Mouse (Mus musculus) kidney, adult 2 months (tissue): Measurements from ENCODE around the gene Meltf. TPM values are rescaled to one million over a fixed set of nuclear protein-coding genes. Genes with fewer than 3 reads are reported as not detected.
A peak's percentile ranks its signal among the peaks of the same experiment; 100 is the strongest.

Source experiments
- DNase-seq: peaks from one replicate; pipeline ENCODE4 v3.0.0; 2021
- H3K27ac ChIP-seq: fragments of 200-500 bp; 2 replicates; pipeline ENCODE4 v1.5.1; 2012; ENCODE audit warnings: low read depth, low read length, control low read depth, inconsistent platforms; ENCODE audit not compliant: insufficient read depth
- H3K27me3 ChIP-seq: fragments of 200-500 bp; replicated peaks from 2 replicates; pipeline ENCODE4 v1.6.1; 2012; ENCODE audit warnings: mild to moderate bottlenecking, moderate library complexity, low read length, inconsistent platforms; ENCODE audit not compliant: control insufficient read depth, insufficient read depth
- H3K36me3 ChIP-seq: fragments of 200-500 bp; 2 replicates; pipeline ENCODE4 v1.6.1; 2012; ENCODE audit warnings: mild to moderate bottlenecking, moderate library complexity, low read length, inconsistent platforms; ENCODE audit not compliant: control insufficient read depth, insufficient read depth
- H3K4me1 ChIP-seq: fragments of 200-500 bp; 2 replicates; pipeline ENCODE4 v1.6.1; 2011; ENCODE audit warnings: low read length; ENCODE audit not compliant: control insufficient read depth, insufficient read depth
- H3K4me3 ChIP-seq: fragments of 200-500 bp; 2 replicates; pipeline ENCODE4 v1.5.1; 2011; ENCODE audit warnings: mild to moderate bottlenecking, low read depth, low read length, control low read depth; ENCODE audit not compliant: insufficient read depth
- CTCF ChIP-seq: fragments of 200-500 bp; conservative IDR thresholded peaks from 2 replicates; pipeline ENCODE4 v1.5.1; 2011; ENCODE audit warnings: low read depth, mild to moderate bottlenecking, control low read depth, low read length, moderate library complexity, mixed read lengths; ENCODE audit not compliant: insufficient read depth, insufficient read length
- POLR2A ChIP-seq: fragments of 200-500 bp; IDR thresholded peaks from one replicate; pipeline ENCODE4 v1.6.1; 2011; ENCODE audit warnings: low read depth, low read length, control low read depth
- WGBS: fragments of 180-500 bp; shearing (Covaris S2); methylation state at CpG from one replicate; pipeline ENCODE4 v1.1.7; 2018; 5-methylcytosine and 5-hydroxymethylcytosine counted together
- polyA plus RNA-seq: library from polyadenylated mRNA; depleted of rRNA; stranded (reverse); fragments of >200 nt; gene quantifications from 2 replicates; pipeline ENCODE4 v1.2.3, GENCODE M21; 2012

Meltf gene
- polyA plus RNA-seq, 1 experiment = 0.11 TPM

DNA sequence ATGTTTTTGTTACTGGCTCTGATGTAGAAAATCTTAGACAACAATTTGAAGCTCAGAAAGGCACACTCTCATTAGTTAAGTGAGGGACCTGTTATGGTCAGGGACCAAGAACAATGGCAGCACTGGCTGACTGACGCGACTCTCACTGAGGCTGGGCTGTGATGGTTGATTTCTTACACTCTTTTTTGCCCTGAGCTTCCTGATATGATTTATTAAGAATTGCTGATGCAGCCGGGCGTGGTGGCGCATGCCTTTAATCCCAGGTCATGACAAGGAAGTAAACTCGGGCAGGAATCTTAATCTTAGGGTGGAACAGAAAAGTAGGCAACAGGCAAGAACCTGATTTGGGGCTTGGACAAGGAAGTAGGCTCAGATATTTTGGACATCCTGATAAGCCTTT lies 47.5 kb downstream of the Meltf start:
- TF ChIP-seq POLR2A = no peak
- TF ChIP-seq CTCF = no peak
- no peak for DNase-seq
- Histone ChIP-seq H3K36me3 (no peaks in the 10 kb centered on the region), H3K27ac (peak overlapping the region; percentile 30; the same call in 1 of the 2 replicates), H3K4me3 (no peak overlapping the region), H3K27me3 (no peaks in the 10 kb centered on the region), H3K4me1 (no peaks in the 10 kb centered on the region)
- 72% methylated on average over 6 of the region's 6 CpGs for WGBS

DNA sequence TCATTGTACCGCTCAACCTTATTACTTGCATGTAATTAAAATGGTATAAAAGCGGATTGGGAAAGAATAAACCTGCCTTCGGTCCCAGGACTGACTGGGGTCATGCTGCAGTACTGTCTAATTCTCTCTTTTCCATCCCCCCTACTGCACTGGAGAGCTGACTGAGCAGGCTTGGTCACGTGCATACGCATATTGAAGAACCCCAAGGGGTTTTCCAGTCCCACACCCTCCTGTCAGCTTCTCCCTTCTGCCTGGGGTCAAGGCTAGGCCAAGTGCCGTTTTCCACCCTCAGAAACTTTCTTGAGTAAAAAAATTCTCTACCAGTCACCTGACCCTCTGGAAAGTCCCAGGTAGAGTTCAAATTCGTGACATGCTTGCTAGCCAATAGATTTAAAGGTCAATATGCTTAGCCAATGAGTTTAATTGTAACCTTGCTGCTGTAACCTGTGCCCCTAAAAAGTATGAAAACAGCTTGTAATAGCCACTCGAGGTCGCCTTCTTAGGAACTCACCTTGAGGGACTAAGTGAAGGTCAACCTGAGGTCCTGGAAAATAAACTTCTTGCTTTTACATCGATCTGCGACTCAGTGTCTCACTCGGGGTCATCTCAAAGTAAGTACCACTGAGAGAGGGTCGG lies 48.1 kb downstream of the Meltf start:
- no peaks in the 10 kb centered on the region for H3K27me3 ChIP-seq
- H3K4me1 ChIP-seq = no peaks in the 10 kb centered on the region
- WGBS = 73% methylated on average over 13 of the region's 13 CpGs
- DNase-seq = no peak
- TF ChIP-seq POLR2A (no peak), CTCF (no peak)
- no peaks in the 10 kb centered on the region for H3K36me3 ChIP-seq
- no peak overlapping the region for H3K4me3 ChIP-seq
- peak overlapping the region; percentile 30; the same call in 1 of the 2 replicates for H3K27ac ChIP-seq

DNA sequence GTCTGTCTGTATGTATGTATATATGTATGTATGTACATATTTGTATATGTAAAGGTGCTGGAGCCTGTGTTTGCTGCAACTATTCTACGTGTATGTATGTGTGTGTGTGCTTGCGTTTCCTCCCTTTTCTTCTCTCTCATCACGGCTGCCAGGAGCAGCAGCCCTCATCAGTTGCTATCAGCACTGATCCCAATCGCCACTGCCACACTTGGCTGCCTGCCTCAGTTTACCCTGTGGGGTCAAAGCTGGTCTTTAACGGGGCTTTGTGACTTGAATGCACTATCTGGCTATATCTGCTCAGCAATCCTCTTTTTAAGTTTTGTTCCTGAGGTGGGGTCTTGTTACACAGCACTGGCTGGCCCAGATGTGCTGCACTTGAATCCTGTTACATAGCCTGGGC lies 48.8 kb downstream of the Meltf start:
- no peak overlapping the region for H3K4me3 ChIP-seq
- 80% methylated on average over 5 of the region's 5 CpGs for WGBS
- no peaks in the 10 kb centered on the region for H3K4me1 ChIP-seq
- no peak for DNase-seq
- H3K27me3 ChIP-seq = no peaks in the 10 kb centered on the region
- no peak overlapping the region for H3K27ac ChIP-seq
- no peak for TF ChIP-seq CTCF
- no peak for TF ChIP-seq POLR2A
- no peaks in the 10 kb centered on the region for H3K36me3 ChIP-seq

DNA sequence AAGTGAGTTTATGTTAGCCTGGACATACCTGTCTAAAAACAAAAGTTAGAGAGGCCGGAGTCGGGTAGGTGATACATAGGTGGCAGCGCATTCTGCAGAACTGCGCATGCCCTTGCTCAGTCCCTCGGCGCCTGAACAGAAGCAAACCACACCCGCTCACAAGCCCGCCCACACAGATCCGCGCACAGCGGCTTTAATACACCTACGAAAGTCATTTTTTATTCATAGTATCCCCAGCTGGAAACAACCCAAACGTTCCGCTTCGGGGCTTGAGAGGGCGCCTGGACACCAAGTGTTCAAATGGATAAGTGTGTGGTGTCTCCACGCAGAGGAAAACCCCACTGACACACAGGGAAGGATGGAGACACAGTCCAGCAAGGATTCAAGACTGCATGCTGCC lies 52.7 kb downstream of the Meltf start:
- Histone ChIP-seq H3K36me3 (no peaks in the 10 kb centered on the region), H3K4me3 (no peak overlapping the region), H3K4me1 (no peaks in the 10 kb centered on the region), H3K27me3 (peaks cover 3% of the 10 kb centered on the region; the same call in 1 of the 2 replicates), H3K27ac (no peak overlapping the region)
- no peak for DNase-seq
- TF ChIP-seq CTCF = no peak
- no peak for TF ChIP-seq POLR2A
- 53% methylated on average over 17 of the region's 17 CpGs for WGBS

DNA sequence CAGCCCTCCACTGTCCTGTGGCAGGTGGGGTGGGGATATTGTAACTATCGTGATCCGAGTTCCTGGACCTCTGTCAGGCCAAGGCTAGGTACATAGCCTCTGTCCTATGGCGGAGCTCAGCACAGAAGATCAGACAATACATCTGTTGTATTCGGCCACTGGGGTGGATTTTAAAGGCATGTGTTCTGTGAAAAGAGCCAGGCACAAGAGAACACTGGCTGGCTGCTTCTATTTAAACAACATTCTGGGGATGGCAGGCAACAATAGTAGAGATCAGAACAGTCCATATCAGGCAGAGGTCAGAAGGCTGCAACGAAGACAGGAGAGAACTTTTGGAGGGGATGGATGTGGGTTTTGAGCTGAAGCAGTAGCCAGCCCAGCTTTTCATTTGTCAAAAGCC lies 53.6 kb downstream of the Meltf start:
- 77% methylated on average over 5 of the region's 5 CpGs for WGBS
- H3K4me3 ChIP-seq = no peak overlapping the region
- H3K36me3 ChIP-seq = no peaks in the 10 kb centered on the region
- no peak for DNase-seq
- TF ChIP-seq POLR2A (no peak), CTCF (no peak)
- H3K27ac ChIP-seq = no peak overlapping the region
- H3K27me3 ChIP-seq = peaks cover 3% of the 10 kb centered on the region; the same call in 1 of the 2 replicates
- no peaks in the 10 kb centered on the region for H3K4me1 ChIP-seq

DNA sequence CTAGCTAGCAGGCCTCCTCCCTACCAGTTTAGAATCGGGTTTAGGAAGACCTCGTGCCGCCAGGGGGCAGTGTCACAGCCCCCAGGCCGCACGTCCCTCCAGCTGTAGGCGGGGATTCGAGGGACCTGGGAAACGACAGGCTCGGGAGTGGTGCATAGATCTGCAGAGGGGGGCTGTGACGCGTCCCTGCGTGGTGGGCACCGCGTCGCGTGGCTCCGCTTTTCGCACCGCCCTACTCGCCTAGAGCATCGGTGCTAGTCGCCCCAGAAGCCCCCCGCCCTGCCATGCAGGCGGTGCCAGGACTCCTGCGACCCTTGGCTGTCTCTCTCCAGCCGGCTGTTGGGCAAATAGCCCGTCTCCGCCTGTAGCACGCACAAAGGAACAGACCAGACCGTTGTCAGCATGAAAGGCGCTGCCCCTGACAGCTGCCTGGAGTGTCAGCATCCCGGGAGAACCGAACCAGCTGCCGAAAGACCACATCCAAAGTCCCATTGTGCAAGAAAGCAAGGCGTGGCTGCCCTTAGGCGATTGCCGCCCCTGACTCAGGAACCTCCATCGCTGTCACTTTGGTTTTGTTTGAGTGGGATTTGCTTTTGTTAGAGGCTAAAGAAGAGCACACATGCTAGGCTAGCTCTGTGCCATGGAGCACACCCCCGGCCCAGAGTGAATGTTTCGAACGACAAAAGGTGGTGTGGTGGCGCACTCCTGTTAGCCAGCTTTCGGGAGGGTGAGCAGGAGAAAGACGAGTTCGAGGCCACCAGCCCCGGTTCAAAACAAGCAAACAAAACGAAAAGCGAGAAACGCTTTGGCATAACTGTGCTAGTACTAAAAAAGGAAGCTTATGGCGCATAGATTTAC lies 54.5 kb downstream of the Meltf start:
- Histone ChIP-seq H3K4me3 (peak overlapping the region; percentile 53), H3K27me3 (peaks cover 3% of the 10 kb centered on the region; the same call in 1 of the 2 replicates), H3K27ac (no peak overlapping the region), H3K36me3 (no peaks in the 10 kb centered on the region), H3K4me1 (no peaks in the 10 kb centered on the region)
- 2% methylated on average over 50 of the region's 50 CpGs for WGBS
- DNase-seq = peak; percentile 82
- TF ChIP-seq POLR2A (no peak), CTCF (peak; percentile 79)
